Comparison of ENCODE assay signal across 8 mouse cellular contexts in genomic region chr3:27182733-27183600, GRCm38 (mm10). TPM values are rescaled to one million over a fixed set of nuclear protein-coding genes. Genes with fewer than 3 reads are reported as not detected.
DNase-seq lines count a peak whose midpoint lies in the region; ATAC-seq and TF ChIP-seq lines count a peak whose summit lies in the region.

TSS of gene Nceh1 (plus strand) at chr3:27182965.

- H3K9me3 ChIP-seq in E14TG2a.4 (ENCODE audit: low read length) = no peaks in the 10 kb centered on the region
- no peaks in the 10 kb centered on the region for H3K9me3 ChIP-seq in forebrain, embryonic 13.5 days (replicated peaks)
- H3K9me3 ChIP-seq in liver, postnatal 0 days (ENCODE audit: low read length) = no peaks in the 10 kb centered on the region
- no peaks in the 10 kb centered on the region for H3K9me3 ChIP-seq in neural tube, embryonic 14.5 days (ENCODE audit: control insufficient read depth, low read length)

- peak within 1 kb of the TSS; percentile 91 for H3K4me3 ChIP-seq in E14TG2a.4 (replicated peaks; ENCODE audit: low read length)
- H3K4me3 ChIP-seq in forebrain, embryonic 13.5 days = peak within 1 kb of the TSS; percentile 76
- H3K4me3 ChIP-seq in liver, postnatal 0 days (ENCODE audit: low read depth, low read length) = peak within 1 kb of the TSS; percentile 75
- peak within 1 kb of the TSS; percentile 66 for H3K4me3 ChIP-seq in neural tube, embryonic 14.5 days (ENCODE audit: low read depth, low read length)

- peak within 1 kb of the TSS; percentile 79 for H3K9ac ChIP-seq in forebrain, embryonic 13.5 days
- H3K9ac ChIP-seq in liver, postnatal 0 days (replicated peaks) = peak within 1 kb of the TSS; percentile 74
- peak within 1 kb of the TSS; percentile 63 for H3K9ac ChIP-seq in neural tube, embryonic 14.5 days (replicated peaks; ENCODE audit: low read depth, low read length)

- H3K36me3 ChIP-seq in E14TG2a.4 (ENCODE audit: insufficient read depth, low read length) = peaks cover 10% of the 10 kb centered on the region
- H3K36me3 ChIP-seq in forebrain, embryonic 13.5 days (ENCODE audit: poor library complexity, severe bottlenecking) = no peaks in the 10 kb centered on the region
- H3K36me3 ChIP-seq in liver, postnatal 0 days (replicated peaks; ENCODE audit: insufficient read depth, low read length) = 0 out of 2 replicates have a peak, but pooled peaks cover 3% of the 10 kb centered on the region
- H3K36me3 ChIP-seq in neural tube, embryonic 14.5 days (ENCODE audit: control insufficient read depth, insufficient read depth, low read length) = no peaks in the 10 kb centered on the region

- H3K4me1 ChIP-seq in E14TG2a.4 (replicated peaks; ENCODE audit: low read depth, low read length) = peaks cover 18% of the 10 kb centered on the region
- H3K4me1 ChIP-seq in forebrain, embryonic 13.5 days = peaks cover 10% of the 10 kb centered on the region; the same call in 1 of the 2 replicates
- peaks cover 8% of the 10 kb centered on the region for H3K4me1 ChIP-seq in liver, postnatal 0 days (ENCODE audit: insufficient read depth)
- no peaks in the 10 kb centered on the region for H3K4me1 ChIP-seq in neural tube, embryonic 14.5 days (ENCODE audit: control insufficient read depth, insufficient read depth, low read length)

- TF ChIP-seq EP300 in liver, postnatal 0 days (IDR thresholded peaks at IDR 0.05; ENCODE audit: low read depth) = no peak

- ATAC-seq in forebrain, embryonic 13.5 days = peak; percentile 99
- ATAC-seq in liver, postnatal 0 days = peak; percentile 99
- ATAC-seq in neural tube, embryonic 14.5 days (ENCODE audit: low read depth) = peak; percentile 100

- DNase-seq in c-Kit-positive CD71-positive TER-119-positive erythroid progenitor cells, embryonic 14.5 days (ENCODE audit: low spot score) = peak; percentile 77
- peak; percentile 96 to 97 for DNase-seq in heart, postnatal 10 days
- DNase-seq in large intestine, adult 2 months (ENCODE audit: low read depth, low spot score) = peak; percentile 77
- DNase-seq in liver, postnatal 0 days = peak; percentile 94
- DNase-seq in testis, postnatal 10 days (ENCODE audit: low spot score) = peak; percentile 94

- under 1% methylated on average over 54 of the region's 54 CpGs for WGBS in forebrain, embryonic 13.5 days
- WGBS in large intestine, adult 2 months = 1% methylated on average over 54 of the region's 54 CpGs
- 2% methylated on average over 54 of the region's 54 CpGs for WGBS in liver, postnatal 0 days (ENCODE audit: insufficient replicate concordance)
- WGBS in neural tube, embryonic 14.5 days = under 1% methylated on average over 54 of the region's 54 CpGs

- H3K27ac ChIP-seq in forebrain, embryonic 13.5 days = no peak within 1 kb of the TSS; the same call in 1 of the 2 replicates
- peak within 1 kb of the TSS; percentile 76 for H3K27ac ChIP-seq in liver, postnatal 0 days (ENCODE audit: low read depth)
- H3K27ac ChIP-seq in neural tube, embryonic 14.5 days (ENCODE audit: low read depth, low read length) = no peak within 1 kb of the TSS

- intact Hi-C loops in heart, postnatal 10 days (cut with DNase I) = loop anchor here (1.0 to 5.0 kb wide), 2 partner anchors 54 to 284 kb away; no protein-coding TSS in a partner anchor

- peak; percentile 82 for TF ChIP-seq CTCF in E14TG2a.4 (conservative IDR thresholded peaks at IDR 0.05; ENCODE audit: low read length)
- peak; percentile 99 for TF ChIP-seq CTCF in liver, postnatal 0 days (IDR thresholded peaks at IDR 0.05; ENCODE audit: low read depth)

- H3K27me3 ChIP-seq in E14TG2a.4 (ENCODE audit: insufficient read depth, low read length) = peaks cover 29% of the 10 kb centered on the region
- H3K27me3 ChIP-seq in forebrain, embryonic 13.5 days = no peaks in the 10 kb centered on the region
- H3K27me3 ChIP-seq in liver, postnatal 0 days (ENCODE audit: insufficient read depth, low read length) = no peaks in the 10 kb centered on the region
- H3K27me3 ChIP-seq in neural tube, embryonic 14.5 days (ENCODE audit: control insufficient read depth, insufficient read depth, low read length) = no peaks in the 10 kb centered on the region

- H3K4me2 ChIP-seq in forebrain, embryonic 13.5 days = peak within 1 kb of the TSS; percentile 94
- H3K4me2 ChIP-seq in liver, postnatal 0 days (ENCODE audit: low read depth, low read length) = peak within 1 kb of the TSS; percentile 98
- H3K4me2 ChIP-seq in neural tube, embryonic 14.5 days (ENCODE audit: low read depth, low read length) = peak within 1 kb of the TSS; percentile 94

RNA-seq across cellular contexts. Expression of gene Nceh1, which starts in this region (rescaled TPM):
- 4.5 TPM in 2 replicates for polyA plus RNA-seq in forebrain, embryonic 13.5 days (2015; fragmentation: Nextera tagmentation; extraction: Ambion mirVana)
- 100 to 1,000 TPM; 167 TPM for total RNA-seq in heart, postnatal 10 days (2021)
- polyA plus RNA-seq in large intestine, adult 2 months (2012; rRNA removed) = 4.7 and 12.9 TPM in 2 replicates
- 18.2 and 23.9 TPM in 2 replicates for polyA plus RNA-seq in liver, postnatal 0 days (2015; fragmentation: Nextera tagmentation; extraction: Ambion mirVana)
- 10.6 and 14.8 TPM in 2 replicates for polyA plus RNA-seq in neural tube, embryonic 14.5 days (2014; fragmentation: Nextera tagmentation; extraction: Ambion mirVana)
